Mouse (Mus musculus) cerebellum, postnatal 14 days (tissue): ENCODE results near the gene Gm11595.
"Not testable (repeated sequence)": the region's sequence is repeated elsewhere in the genome, so short reads cannot be mapped to it uniquely, and the experiment has no call there.

Experiments
- DNase-seq, 2 experiments: peaks; one replicate each; pipeline ENCODE4 v3.0.0; 2021; ENCODE audit warnings: mixed read lengths in 2 of 2

Gm11595 gene

DNA sequence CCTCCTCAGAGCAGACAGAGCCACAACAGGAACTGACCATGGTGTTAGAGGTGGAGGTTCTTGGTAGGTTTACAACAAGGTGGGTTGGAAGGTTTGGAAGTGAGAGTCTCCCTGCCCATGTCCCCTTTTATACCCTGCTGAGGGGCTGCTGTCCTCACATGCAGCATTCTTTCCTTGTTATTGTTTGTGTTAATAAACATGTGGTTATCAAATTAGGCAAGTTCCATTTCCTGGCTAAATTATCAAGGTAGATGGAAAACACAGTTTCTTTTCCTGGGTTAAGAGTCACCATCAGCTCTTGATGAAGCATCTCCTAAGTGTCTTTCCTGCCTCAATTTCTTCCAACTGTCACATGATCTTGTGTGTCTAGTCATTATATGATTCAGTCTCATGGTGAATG lies at the start of gene Gm11595:
Gm11595 (minus strand) TSS at position 101 of the 400 bp plus-strand sequence.
- not testable (repeated sequence) for DNase-seq

DNA sequence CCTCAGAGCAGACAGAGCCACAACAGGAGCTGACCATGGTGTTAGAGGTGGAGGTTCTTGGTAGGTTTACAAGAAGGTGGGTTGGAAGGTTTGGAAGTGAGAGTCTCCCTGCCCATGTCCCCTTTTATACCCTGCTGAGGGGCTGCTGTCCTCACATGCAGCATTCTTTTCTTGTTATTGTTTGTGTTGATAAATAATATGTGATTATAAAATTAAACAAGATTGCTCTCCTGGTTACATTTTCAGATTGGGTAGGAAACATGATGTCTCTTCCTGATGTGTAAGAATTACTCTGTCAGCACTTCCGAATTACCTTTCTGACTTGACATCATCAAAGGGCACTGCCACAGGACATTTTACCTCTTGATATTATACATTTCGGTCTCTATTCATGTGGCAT lies 42.9 kb upstream of the Gm11595 start, which contains the start of gene Gm11564:
Gm11564 (minus strand) TSS at position 101 of the 400 bp plus-strand sequence.
- not testable (repeated sequence) for DNase-seq

DNA sequence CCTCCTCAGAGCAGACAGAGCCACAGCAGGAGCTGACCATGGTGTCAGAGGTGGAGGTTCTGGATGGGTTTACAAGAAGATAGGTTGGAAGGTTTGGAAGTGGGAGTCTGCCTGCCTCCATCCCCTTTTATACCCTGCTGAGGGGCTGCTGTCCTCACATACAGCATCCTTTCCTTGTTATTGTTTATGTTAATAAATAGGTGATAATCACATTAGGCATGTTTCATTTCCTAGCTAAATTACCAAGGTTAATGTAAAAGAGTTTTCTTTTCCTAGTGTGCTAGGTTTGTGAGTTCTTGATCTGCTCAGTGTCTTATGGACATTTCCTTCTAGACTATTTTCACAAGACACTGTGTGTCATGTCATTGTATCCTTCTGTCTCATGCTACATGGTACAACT lies 37.1 kb upstream of the Gm11595 start, which contains the start of gene Krtap4-13:
Krtap4-13 (minus strand) TSS at position 101 of the 400 bp plus-strand sequence.
- DNase-seq = not testable (repeated sequence)

DNA sequence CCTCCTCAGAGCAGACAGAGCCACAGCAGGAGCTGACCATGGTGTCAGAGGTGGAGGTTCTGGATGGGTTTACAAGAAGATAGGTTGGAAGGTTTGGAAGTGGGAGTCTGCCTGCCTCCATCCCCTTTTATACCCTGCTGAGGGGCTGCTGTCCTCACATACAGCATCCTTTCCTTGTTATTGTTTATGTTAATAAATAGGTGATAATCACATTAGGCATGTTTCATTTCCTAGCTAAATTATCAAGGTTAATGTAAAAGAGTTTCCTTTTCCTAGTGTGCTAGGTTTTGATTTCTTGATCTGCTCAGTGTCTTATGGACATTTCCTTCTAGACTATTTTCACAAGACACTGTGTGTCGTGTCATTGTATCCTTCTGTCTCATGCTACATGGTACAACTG lies 31.6 kb upstream of the Gm11595 start, which contains the start of gene Gm11554:
Gm11554 (minus strand) TSS at position 101 of the 400 bp plus-strand sequence.
- DNase-seq = not testable (repeated sequence)

DNA sequence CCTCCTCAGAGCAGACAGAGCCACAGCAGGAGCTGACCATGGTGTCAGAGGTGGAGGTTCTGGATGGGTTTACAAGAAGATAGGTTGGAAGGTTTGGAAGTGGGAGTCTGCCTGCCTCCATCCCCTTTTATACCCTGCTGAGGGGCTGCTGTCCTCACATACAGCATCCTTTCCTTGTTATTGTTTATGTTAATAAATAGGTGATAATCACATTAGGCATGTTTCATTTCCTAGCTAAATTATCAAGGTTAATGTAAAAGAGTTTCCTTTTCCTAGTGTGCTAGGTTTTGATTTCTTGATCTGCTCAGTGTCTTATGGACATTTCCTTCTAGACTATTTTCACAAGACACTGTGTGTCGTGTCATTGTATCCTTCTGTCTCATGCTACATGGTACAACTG lies 26.1 kb upstream of the Gm11595 start, which contains the start of gene Gm11569:
Gm11569 (minus strand) TSS at position 101 of the 400 bp plus-strand sequence.
- not testable (repeated sequence) for DNase-seq

DNA sequence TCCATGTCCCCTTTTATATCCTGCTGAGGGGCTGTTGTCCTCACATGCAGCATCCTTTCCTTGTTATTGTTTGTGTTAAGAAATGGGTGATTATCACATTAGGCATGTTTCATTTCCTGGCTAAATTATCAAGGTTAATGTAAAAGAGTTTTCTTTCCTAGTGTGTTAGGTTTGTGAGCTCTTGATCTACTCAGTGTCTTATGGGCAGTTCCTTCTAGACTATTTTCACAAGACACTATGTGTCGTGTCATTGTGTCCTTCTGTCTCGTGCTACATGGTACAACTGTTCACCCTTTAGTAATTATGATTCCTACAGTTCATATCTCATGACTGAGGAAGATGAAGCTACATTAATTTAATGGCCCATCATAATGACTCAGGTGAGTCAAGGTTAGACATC lies 20.7 kb upstream of the Gm11595 start, which contains the start of gene Gm11596:
Gm11596 (minus strand) TSS at position 101 of the 400 bp plus-strand sequence.
- DNase-seq = no peak

DNA sequence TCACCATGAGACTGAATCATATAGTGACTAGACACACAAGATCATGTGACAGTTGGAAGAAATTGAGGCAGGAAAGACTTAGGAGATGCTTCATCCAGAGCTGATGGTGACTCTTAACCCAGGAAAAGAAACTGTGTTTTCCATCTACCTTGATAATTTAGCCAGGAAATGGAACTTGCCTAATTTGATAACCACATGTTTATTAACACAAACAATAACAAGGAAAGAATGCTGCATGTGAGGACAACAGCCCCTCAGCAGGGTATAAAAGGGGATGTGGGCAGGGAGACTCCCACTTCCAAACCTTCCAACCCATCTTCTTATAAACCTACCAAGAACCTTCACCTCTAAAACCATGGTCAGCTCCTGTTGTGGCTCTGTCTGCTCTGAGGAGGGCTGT lies 12.2 kb upstream of the Gm11595 start, which contains the start of gene Krtap4-9:
Krtap4-9 (plus strand) TSS at position 301 of the 400 bp plus-strand sequence.
- DNase-seq = not testable (repeated sequence)

DNA sequence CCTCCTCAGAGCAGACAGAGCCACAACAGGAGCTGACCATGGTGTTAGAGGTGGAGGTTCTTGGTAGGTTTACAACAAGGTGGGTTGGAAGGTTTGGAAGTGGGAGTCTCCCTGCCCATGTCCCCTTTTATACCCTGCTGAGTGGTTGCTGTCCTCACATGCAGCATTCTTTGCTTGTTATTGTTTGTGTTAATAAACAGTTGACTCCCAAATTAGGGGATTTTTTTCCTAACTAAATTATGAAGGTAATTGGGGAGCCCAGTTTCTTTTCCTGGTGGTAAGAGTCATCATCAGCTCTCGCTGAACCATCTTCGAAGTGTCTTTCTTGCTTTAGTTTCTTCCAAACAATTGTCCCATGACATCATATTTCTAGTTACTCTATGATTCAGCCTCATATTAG lies 7.9 kb upstream of the Gm11595 start, which contains the start of gene Krtap4-8:
Krtap4-8 (minus strand) TSS at position 101 of the 400 bp plus-strand sequence.
- no peak for DNase-seq

DNA sequence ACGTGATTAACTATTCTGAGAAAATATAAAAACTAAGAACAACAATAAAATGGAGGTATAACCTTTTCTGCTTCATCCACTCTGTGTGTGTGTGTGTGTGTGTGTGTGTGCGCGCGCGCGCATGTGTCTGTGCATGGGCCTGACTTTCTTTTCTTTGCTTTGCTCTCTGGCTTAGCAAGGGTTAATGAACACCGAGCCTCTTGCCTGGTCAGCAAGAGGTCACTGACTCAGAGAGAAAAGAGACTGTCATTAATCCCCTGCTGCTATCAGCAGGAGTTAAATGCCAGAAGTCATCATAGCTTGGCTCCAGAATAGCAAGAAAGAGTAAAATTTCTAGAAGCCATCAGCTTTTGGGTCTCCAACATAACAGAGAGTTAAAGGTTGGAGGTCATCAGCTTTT lies 5.7 kb upstream of the Gm11595 start:
- no peak for DNase-seq

DNA sequence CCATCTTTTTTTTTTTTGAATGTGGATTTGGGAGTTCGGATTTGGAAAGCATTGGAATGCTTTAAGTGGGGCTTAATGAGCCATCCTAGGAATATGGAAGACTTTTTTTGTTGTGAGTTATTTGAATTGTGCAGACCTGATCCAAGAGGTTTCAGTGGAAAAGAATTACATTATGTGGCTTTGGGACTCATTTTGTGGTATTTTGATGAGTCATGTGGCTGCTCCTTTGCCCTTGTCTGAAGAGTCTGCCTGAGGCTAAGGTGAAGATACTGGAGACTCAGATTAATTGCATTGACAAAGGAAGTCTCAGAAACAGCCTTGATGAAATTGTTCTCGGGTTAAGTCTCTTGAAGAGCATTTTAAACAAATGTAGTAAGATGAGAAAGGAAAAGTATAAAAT lies 4.3 kb downstream of the Gm11595 start:
- DNase-seq = no peak

DNA sequence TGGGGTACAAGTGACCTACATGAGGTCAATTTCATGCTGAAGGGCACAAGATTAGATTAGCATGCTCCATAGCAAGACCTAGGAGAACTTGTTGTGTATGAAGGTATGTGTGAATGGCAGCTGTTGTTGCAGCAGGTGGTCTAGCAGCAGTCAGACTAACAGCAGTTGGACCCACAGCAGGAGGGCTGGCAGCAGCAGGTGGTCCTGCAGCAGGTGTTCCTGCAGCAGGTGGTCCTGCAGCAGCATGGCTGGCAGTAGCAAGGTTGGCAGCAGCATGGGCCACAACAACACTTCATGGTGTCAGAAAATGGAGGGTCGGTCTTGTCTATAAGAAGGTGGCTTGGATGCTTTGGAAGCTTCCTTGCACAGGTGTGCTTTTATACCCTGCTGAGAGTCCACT lies 13.8 kb downstream of the Gm11595 start:
- peak in 1 of 2 experiments; percentile 4 for DNase-seq

DNA sequence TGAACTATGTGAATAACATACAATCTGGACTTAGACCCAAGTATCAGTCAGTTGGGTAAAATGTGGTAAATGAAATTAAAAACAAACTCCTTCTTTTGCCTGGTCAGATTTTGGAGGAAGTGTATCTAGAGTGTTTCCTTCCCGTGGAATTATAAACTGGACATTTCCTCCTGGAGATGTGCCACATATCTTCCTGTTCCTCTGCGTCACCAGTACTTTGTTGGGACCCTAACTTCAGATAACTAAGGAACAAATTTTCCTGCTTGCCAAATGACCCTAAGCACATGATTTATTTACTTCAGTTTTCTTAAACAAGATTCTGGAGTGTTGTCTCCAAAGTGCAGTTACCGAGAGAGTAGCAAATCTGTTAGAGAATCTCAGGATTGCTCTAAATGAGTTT lies 28.7 kb downstream of the Gm11595 start:
- no peak for DNase-seq

DNA sequence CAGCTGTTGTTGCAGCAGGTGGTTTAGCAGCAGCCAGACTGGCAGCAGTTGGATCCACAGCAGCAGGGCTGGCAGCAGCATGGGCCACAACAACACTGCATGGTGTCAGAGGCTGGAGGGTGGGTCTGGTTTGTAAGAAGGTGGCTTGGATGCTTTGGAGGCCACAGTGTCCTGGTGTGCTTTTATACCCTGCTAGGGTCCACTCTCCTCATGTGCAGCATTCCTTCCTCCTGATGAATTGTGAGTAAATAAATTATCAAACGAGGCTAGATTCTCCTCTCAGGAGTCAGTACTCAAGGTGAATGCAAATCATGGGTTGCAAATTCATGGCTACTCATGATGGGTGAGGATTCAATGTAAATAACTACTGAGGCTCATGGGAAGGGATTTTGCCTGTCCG lies 38.5 kb downstream of the Gm11595 start, which contains the start of gene Gm14180:
Gm14180 (minus strand) TSS at position 101 of the 400 bp plus-strand sequence.
- no peak for DNase-seq

DNA sequence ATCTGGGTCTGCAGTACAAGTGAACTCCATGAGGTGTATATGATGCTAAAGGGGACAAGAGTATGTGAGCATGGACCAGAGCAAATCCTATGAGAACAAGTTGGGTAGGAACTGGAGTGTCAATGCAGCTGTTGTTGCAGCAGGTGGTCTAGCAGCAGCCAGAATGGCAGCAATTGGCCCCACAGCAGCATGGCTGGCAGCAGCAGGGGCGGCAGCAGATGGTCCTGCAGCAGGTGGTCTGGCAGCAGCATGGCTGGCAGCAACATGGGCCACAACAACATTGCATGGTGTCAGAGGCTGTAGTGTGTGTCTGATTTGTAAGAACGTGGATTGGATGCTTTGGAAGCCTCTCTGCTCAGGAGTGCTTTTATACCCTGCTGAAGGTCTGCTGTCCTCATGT lies 48.7 kb downstream of the Gm11595 start:
- peak; percentile 65 to 69 for DNase-seq
